Comparison of ENCODE assay signal across 16 mouse cellular contexts in genomic region chr5:37520441-37520840, GRCm38 (mm10).
A peak's percentile ranks its signal among the peaks of the same experiment; 100 is the strongest.
DNase-seq lines count a peak whose midpoint lies in the region; ATAC-seq lines count a peak whose summit lies in the region.
"Had no signal": no experiment of that assay in that cellular context is flagged by ENCODE, and none has a peak within 500 bp of the region (broad histone marks: within the 10 kb centered on the region; RNA-seq: fewer than 3 reads in every experiment).

No protein-coding gene starts in this region.

- no peaks in the 10 kb centered on the region for H3K4me1 ChIP-seq in liver, embryonic 16.5 days (ENCODE audit: control insufficient read depth, low read depth, low read length)
- no peaks in the 10 kb centered on the region for H3K4me1 ChIP-seq in liver, embryonic 12.5 days
- H3K4me1 ChIP-seq: hindbrain, embryonic 15.5 days; midbrain, embryonic 12.5 days; stomach, embryonic 15.5 days had no signal

- no peaks in the 10 kb centered on the region for H3K9me3 ChIP-seq in liver, embryonic 16.5 days (replicated peaks; ENCODE audit: control insufficient read depth, low read length)
- H3K9me3 ChIP-seq in liver, embryonic 12.5 days (replicated peaks): no peaks in the 10 kb centered on the region
- H3K9me3 ChIP-seq: hindbrain, embryonic 15.5 days; midbrain, embryonic 12.5 days; neural tube, embryonic 13.5 days; stomach, embryonic 15.5 days had no signal

- H3K4me3 ChIP-seq in liver, embryonic 16.5 days (ENCODE audit: low read depth, low read length): no peak overlapping the region
- H3K4me3 ChIP-seq in liver, embryonic 12.5 days: no peak overlapping the region
- H3K4me3 ChIP-seq: heart, adult 2 months; hindbrain, embryonic 15.5 days; midbrain, embryonic 12.5 days; neural tube, embryonic 13.5 days; stomach, embryonic 15.5 days had no signal

- no peaks in the 10 kb centered on the region for H3K36me3 ChIP-seq in liver, embryonic 16.5 days (ENCODE audit: control insufficient read depth, insufficient read depth)
- no peaks in the 10 kb centered on the region for H3K36me3 ChIP-seq in liver, embryonic 12.5 days
- H3K36me3 ChIP-seq: hindbrain, embryonic 15.5 days; midbrain, embryonic 12.5 days; neural tube, embryonic 13.5 days; stomach, embryonic 15.5 days had no signal

- no peak overlapping the region for H3K9ac ChIP-seq in liver, embryonic 16.5 days (ENCODE audit: low read depth, low read length)
- H3K9ac ChIP-seq in liver, embryonic 12.5 days: no peak overlapping the region
- H3K9ac ChIP-seq: hindbrain, embryonic 15.5 days; midbrain, embryonic 12.5 days; neural tube, embryonic 13.5 days; stomach, embryonic 15.5 days had no signal

- WGBS in liver, embryonic 16.5 days (ENCODE audit: insufficient replicate concordance): 55% methylated on average over 3 of the region's 3 CpGs
- 67% methylated on average over 3 of the region's 3 CpGs for WGBS in liver, embryonic 12.5 days (ENCODE audit: insufficient replicate concordance)

- no peak overlapping the region for H3K4me2 ChIP-seq in liver, embryonic 16.5 days (ENCODE audit: low read depth, low read length)
- H3K4me2 ChIP-seq in liver, embryonic 12.5 days: no peak overlapping the region
- H3K4me2 ChIP-seq: hindbrain, embryonic 15.5 days; midbrain, embryonic 12.5 days; neural tube, embryonic 13.5 days; stomach, embryonic 15.5 days had no signal

- no peak overlapping the region for H3K27ac ChIP-seq in liver, embryonic 16.5 days (ENCODE audit: low read length)
- no peak overlapping the region for H3K27ac ChIP-seq in liver, embryonic 12.5 days
- H3K27ac ChIP-seq: heart, adult 2 months; hindbrain, embryonic 15.5 days; midbrain, embryonic 12.5 days; neural tube, embryonic 13.5 days; stomach, embryonic 15.5 days had no signal

- peak; percentile 24; the same call in 1 of the 2 replicates for ATAC-seq in liver, embryonic 16.5 days (ENCODE audit: low read depth)
- no peak for ATAC-seq in liver, embryonic 12.5 days
- ATAC-seq: intestine, embryonic 16.5 days had no signal

- no peaks in the 10 kb centered on the region for H3K27me3 ChIP-seq in liver, embryonic 16.5 days (ENCODE audit: control insufficient read depth, insufficient read depth, low read depth, low read length)
- no peaks in the 10 kb centered on the region for H3K27me3 ChIP-seq in liver, embryonic 12.5 days (replicated peaks)
- H3K27me3 ChIP-seq: hindbrain, embryonic 15.5 days; midbrain, embryonic 12.5 days; neural tube, embryonic 13.5 days; stomach, embryonic 15.5 days had no signal

- DNase-seq in adrenal gland, adult (ENCODE audit: inconsistent age in 2 of 2, low spot score in 1 of 2): peak; percentile 23 to 44
- DNase-seq in adrenal gland, postnatal 25 days: no peak
- DNase-seq in kidney, adult 11 months: peak; percentile 53
- no peak for DNase-seq in kidney, adult 18-20 months
- DNase-seq in lung, postnatal 36 days: peak; percentile 39
- DNase-seq in thymus, postnatal 14 days: no peak
- DNase-seq: cerebellum, postnatal 10 days; heart, adult 2 months; right cerebral cortex, postnatal 14 days had no signal

Comparison
In these comparisons a context has a peak if more than half of its experiments do, and no peak if none do; other contexts are left out.
1. DNase-seq: peak in adrenal gland, adult (2 of 2), kidney, adult 11 months (single experiment) and lung, postnatal 36 days (single experiment); none in adrenal gland, postnatal 25 days (single experiment), kidney, adult 18-20 months (single experiment) and thymus, postnatal 14 days (single experiment).